Mouse (Mus musculus): ENCODE measurements around the gene Klhdc8a. TPM values are rescaled to one million over a fixed set of nuclear protein-coding genes. Genes with fewer than 3 reads are reported as not detected.
"Not testable (repeated sequence)": the region's sequence is repeated elsewhere in the genome, so short reads cannot be mapped to it uniquely, and the experiment has no call there.

Gene Klhdc8a
- polyA plus RNA-seq, 1 experiment from 2014 or later: 6.1 TPM

GRCm38 (mm10) chr1:132338027-132338660 is 39.7 kb downstream of the Klhdc8a start:
- 51% methylated on average over 8 of the region's 8 CpGs for WGBS

GRCm38 (mm10) chr1:132341731-132342501 is 43.5 kb downstream of the Klhdc8a start:
- WGBS: 62% methylated on average over 5 of the region's 5 CpGs
- Histone ChIP-seq H3K9ac (no peak overlapping the region), H3K9me3 (no peaks in the 10 kb centered on the region), H3K4me2 (no peak overlapping the region), H3K27me3 (no peaks in the 10 kb centered on the region), H3K36me3 (no peaks in the 10 kb centered on the region), H3K27ac (replicated peaks) (no peak overlapping the region), H3K4me1 (replicated peaks) (no peaks in the 10 kb centered on the region), H3K4me3 (no peak overlapping the region)
- ATAC-seq (ENCODE audit: low read depth): no peak

More at GRCm38 (mm10) chr1:132338027-132338660, 39.7 kb downstream of the Klhdc8a start:
- H3K27ac ChIP-seq (replicated peaks): no peak overlapping the region
- H3K4me2 ChIP-seq: no peak overlapping the region
- no peak for ATAC-seq (ENCODE audit: low read depth)
- no peaks in the 10 kb centered on the region for H3K9me3 ChIP-seq
- no peak overlapping the region for H3K9ac ChIP-seq
- no peaks in the 10 kb centered on the region for H3K36me3 ChIP-seq
- H3K4me3 ChIP-seq: no peak overlapping the region
- H3K27me3 ChIP-seq: no peaks in the 10 kb centered on the region
- peaks cover 27% of the 10 kb centered on the region for H3K4me1 ChIP-seq (replicated peaks)

DNA sequence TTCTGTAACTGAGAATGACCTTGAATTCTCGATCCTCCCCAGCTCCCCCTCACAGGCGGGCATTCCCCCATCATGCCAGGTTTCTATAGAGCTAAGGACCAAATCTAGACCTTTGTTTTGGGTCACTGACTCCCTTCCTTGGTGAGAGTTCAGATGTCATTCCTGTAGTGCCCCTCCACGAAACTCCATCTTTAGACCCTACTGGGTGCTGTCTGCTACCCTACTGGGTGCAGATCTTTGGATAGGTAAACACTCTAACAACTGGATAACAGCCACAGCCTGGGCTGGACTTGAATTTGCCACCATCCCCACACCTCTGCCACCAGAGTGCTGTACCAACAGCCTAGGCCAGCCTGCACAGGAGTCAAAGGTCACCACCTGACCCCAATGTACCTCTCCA is 44.1 kb downstream of the Klhdc8a start:
- Histone ChIP-seq H3K4me1 (replicated peaks) (no peaks in the 10 kb centered on the region), H3K4me3 (no peak overlapping the region), H3K9ac (no peak overlapping the region), H3K27ac (replicated peaks) (no peak overlapping the region), H3K4me2 (no peak overlapping the region), H3K27me3 (no peaks in the 10 kb centered on the region), H3K9me3 (no peaks in the 10 kb centered on the region), H3K36me3 (no peaks in the 10 kb centered on the region)
- no peak for ATAC-seq (ENCODE audit: low read depth)
- WGBS: 72% methylated on average over 3 of the region's 3 CpGs

DNA sequence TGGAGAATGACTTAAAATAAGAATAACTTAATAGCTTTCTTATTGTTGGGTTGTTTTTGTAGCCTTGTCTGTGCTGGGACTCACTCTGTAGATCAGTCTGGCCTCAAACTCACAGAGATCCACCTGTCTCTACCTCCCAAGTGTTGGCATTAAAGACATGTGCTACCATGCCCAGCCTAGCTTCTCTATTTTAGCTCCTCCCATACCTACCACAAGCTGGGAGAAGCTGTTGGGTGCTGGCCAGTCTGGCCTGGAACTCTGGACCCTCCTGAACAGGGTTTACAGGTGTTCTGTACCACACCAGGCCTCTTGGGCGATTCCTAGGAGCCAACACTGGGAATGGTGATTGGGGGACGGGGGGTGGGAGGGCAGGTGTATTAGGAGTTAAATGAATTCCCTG is 44.8 kb downstream of the Klhdc8a start:
- Histone ChIP-seq H3K27ac (replicated peaks) (no peak overlapping the region), H3K4me2 (no peak overlapping the region), H3K9ac (no peak overlapping the region), H3K4me1 (replicated peaks) (no peaks in the 10 kb centered on the region), H3K27me3 (no peaks in the 10 kb centered on the region), H3K9me3 (no peaks in the 10 kb centered on the region), H3K36me3 (no peaks in the 10 kb centered on the region), H3K4me3 (no peak overlapping the region)
- no peak for ATAC-seq (ENCODE audit: low read depth)
- 96% methylated on average over 2 of the region's 2 CpGs for WGBS

- Histone ChIP-seq H3K9ac (no peak overlapping the region), H3K36me3 (no peaks in the 10 kb centered on the region), H3K27ac (replicated peaks) (no peak overlapping the region), H3K4me1 (replicated peaks) (no peaks in the 10 kb centered on the region), H3K27me3 (no peaks in the 10 kb centered on the region), H3K9me3 (no peaks in the 10 kb centered on the region), H3K4me2 (no peak overlapping the region), H3K4me3 (no peak overlapping the region)
- ATAC-seq (ENCODE audit: low read depth): no peak
- WGBS: 88% methylated on average over 1 of the region's 1 CpGs
Observed at GRCm38 (mm10) chr1:132343656-132344055, 45.2 kb downstream of the Klhdc8a start.

GRCm38 (mm10) chr1:132345514-132345913 is 47.1 kb downstream of the Klhdc8a start:
- ATAC-seq (ENCODE audit: low read depth): no peak
- Histone ChIP-seq H3K9ac (no peak overlapping the region), H3K9me3 (no peaks in the 10 kb centered on the region), H3K27me3 (no peaks in the 10 kb centered on the region), H3K27ac (replicated peaks) (no peak overlapping the region), H3K36me3 (no peaks in the 10 kb centered on the region), H3K4me3 (no peak overlapping the region), H3K4me2 (no peak overlapping the region), H3K4me1 (replicated peaks) (no peaks in the 10 kb centered on the region)
- WGBS: 78% methylated on average over 4 of the region's 4 CpGs

GRCm38 (mm10) chr1:132346134-132346851 is 47.9 kb downstream of the Klhdc8a start:
- H3K4me3 ChIP-seq: no peak overlapping the region
- H3K4me1 ChIP-seq (replicated peaks): no peaks in the 10 kb centered on the region
- no peak overlapping the region for H3K4me2 ChIP-seq
- no peak for ATAC-seq (ENCODE audit: low read depth)
- no peak overlapping the region for H3K27ac ChIP-seq (replicated peaks)
- no peaks in the 10 kb centered on the region for H3K36me3 ChIP-seq
- H3K9ac ChIP-seq: no peak overlapping the region
- H3K9me3 ChIP-seq: no peaks in the 10 kb centered on the region
- 82% methylated on average over 12 of the region's 12 CpGs for WGBS
- H3K27me3 ChIP-seq: no peaks in the 10 kb centered on the region

DNA sequence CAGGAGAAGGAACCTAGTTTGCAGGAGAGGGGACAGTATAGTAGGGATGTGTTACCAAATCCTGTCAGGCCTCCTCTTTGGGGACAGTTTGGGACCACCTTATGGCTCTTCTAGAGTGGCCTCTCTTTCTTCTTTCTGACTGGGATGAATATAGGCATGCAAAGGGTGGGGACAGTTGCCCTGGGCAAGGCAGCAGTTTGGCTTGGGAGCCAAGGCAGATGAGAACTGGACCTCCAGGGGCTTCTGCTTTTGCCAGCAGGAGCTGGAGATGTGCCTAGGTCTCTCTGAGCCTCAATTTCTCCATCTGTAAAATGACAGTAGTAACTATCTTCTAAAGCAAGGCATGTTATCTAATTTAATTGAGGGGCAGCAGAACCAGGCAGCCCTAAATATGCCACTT is 48.5 kb downstream of the Klhdc8a start:
- no peak for ATAC-seq (ENCODE audit: low read depth)
- H3K9ac ChIP-seq: no peak overlapping the region
- H3K4me3 ChIP-seq: no peak overlapping the region
- H3K27me3 ChIP-seq: no peaks in the 10 kb centered on the region
- H3K4me2 ChIP-seq: no peak overlapping the region
- H3K9me3 ChIP-seq: no peaks in the 10 kb centered on the region
- no peak overlapping the region for H3K27ac ChIP-seq (replicated peaks)
- H3K4me1 ChIP-seq (replicated peaks): no peaks in the 10 kb centered on the region
- H3K36me3 ChIP-seq: no peaks in the 10 kb centered on the region

GRCm38 (mm10) chr1:132348401-132348800 is 50.0 kb downstream of the Klhdc8a start:
- WGBS: 85% methylated on average over 5 of the region's 5 CpGs

GRCm38 (mm10) chr1:132349049-132349448 is 50.6 kb downstream of the Klhdc8a start:
- H3K36me3 ChIP-seq; ATAC-seq (ENCODE audit: low read depth); H3K9ac ChIP-seq; H3K4me1 ChIP-seq (replicated peaks); H3K9me3 ChIP-seq; H3K27ac ChIP-seq (replicated peaks); H3K4me3 ChIP-seq; H3K4me2 ChIP-seq; H3K27me3 ChIP-seq: not testable (repeated sequence)

More at GRCm38 (mm10) chr1:132348401-132348800, 50.0 kb downstream of the Klhdc8a start:
- no peak overlapping the region for H3K4me3 ChIP-seq
- H3K36me3 ChIP-seq: no peaks in the 10 kb centered on the region
- H3K4me2 ChIP-seq: no peak overlapping the region
- H3K9me3 ChIP-seq: no peaks in the 10 kb centered on the region
- no peak overlapping the region for H3K27ac ChIP-seq (replicated peaks)
- H3K27me3 ChIP-seq: no peaks in the 10 kb centered on the region
- H3K4me1 ChIP-seq (replicated peaks): no peaks in the 10 kb centered on the region
- no peak overlapping the region for H3K9ac ChIP-seq
- ATAC-seq (ENCODE audit: low read depth): no peak

DNA sequence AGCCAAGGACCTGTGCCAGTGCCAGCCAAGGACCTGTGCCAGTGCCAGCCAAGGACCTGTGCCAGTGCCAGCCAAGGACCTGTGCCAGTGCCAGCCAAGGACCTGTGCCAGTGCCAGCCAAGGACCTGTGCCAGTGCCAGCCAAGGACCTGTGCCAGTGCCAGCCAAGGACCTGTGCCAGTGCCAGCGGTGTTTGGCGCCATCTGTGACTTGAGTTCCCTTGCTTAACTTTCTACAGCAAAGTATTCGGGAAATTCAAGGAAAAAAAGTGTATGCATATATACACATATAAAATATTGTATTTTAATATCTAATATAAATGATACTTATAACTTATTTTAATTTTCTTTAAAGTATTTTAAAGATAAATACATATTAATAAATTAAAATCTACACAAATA is 51.2 kb downstream of the Klhdc8a start:
- not testable (repeated sequence) for H3K36me3 ChIP-seq, H3K27me3 ChIP-seq
- WGBS: 98% methylated on average over 3 of the region's 3 CpGs

GRCm38 (mm10) chr1:132351058-132351457 is 52.6 kb downstream of the Klhdc8a start:
- Histone ChIP-seq H3K4me2 (no peak overlapping the region), H3K9ac (no peak overlapping the region), H3K36me3 (no peaks in the 10 kb centered on the region), H3K9me3 (no peaks in the 10 kb centered on the region), H3K27ac (replicated peaks) (no peak overlapping the region), H3K27me3 (no peaks in the 10 kb centered on the region), H3K4me1 (replicated peaks) (peaks cover 13% of the 10 kb centered on the region), H3K4me3 (no peak overlapping the region)
- 97% methylated on average over 4 of the region's 4 CpGs for WGBS
- ATAC-seq (ENCODE audit: low read depth): no peak

More for the DNA sequence above, 51.2 kb downstream of the Klhdc8a start:
- not testable (repeated sequence) for H3K27ac ChIP-seq (replicated peaks); ATAC-seq (ENCODE audit: low read depth); H3K4me2 ChIP-seq; H3K9ac ChIP-seq; H3K9me3 ChIP-seq; H3K4me3 ChIP-seq; H3K4me1 ChIP-seq (replicated peaks)
